Mouse (Mus musculus): ENCODE data around the gene Sox30. TPM values are rescaled to one million over a fixed set of nuclear protein-coding genes. Genes with fewer than 3 reads are reported as not detected.

Sox30 gene
- total and polyA plus RNA-seq, 2 experiments from 2014 or later, result 0.06 to 0.16 TPM

GRCm38 (mm10) chr11:46058916-46059315 lies 78.8 kb downstream of the Sox30 start:
- WGBS, result over 99% methylated on average over 4 of the region's 4 CpGs
- TF ChIP-seq CTCF (IDR thresholded peaks at IDR 0.05), result no peak

GRCm38 (mm10) chr11:46059887-46060650 lies 80.0 kb downstream of the Sox30 start:
- H3K9me3 ChIP-seq (ENCODE audit: low read length), result no peaks in the 10 kb centered on the region
- ATAC-seq (ENCODE audit: low FRiP score), result no peak
- H3K4me2 ChIP-seq (ENCODE audit: low read depth, low read length, poor library complexity, severe bottlenecking), result no peak overlapping the region
- TF ChIP-seq CTCF (IDR thresholded peaks at IDR 0.05), result peak; percentile 20; the same call in 1 of the 2 replicates
- H3K27me3 ChIP-seq (ENCODE audit: insufficient read depth, low read length), result no peaks in the 10 kb centered on the region; the same call in 1 of the 2 replicates
- no peak overlapping the region for H3K27ac ChIP-seq (ENCODE audit: low read depth, low read length)
- no peaks in the 10 kb centered on the region; the same call in 1 of the 2 replicates for H3K4me1 ChIP-seq (ENCODE audit: insufficient read depth, low read length)
- 0 out of 2 replicates have a peak, but pooled peaks cover 3% of the 10 kb centered on the region for H3K36me3 ChIP-seq (ENCODE audit: insufficient read depth, low read length)
- no peak for DNase-seq (ENCODE audit: low spot score)
- H3K9ac ChIP-seq (replicated peaks; ENCODE audit: low read length, poor library complexity, severe bottlenecking), result no peak overlapping the region
- no peak overlapping the region for H3K4me3 ChIP-seq (ENCODE audit: low read depth, low read length)
- 84% methylated on average over 8 of the region's 8 CpGs for WGBS

More at GRCm38 (mm10) chr11:46058916-46059315, 78.8 kb downstream of the Sox30 start:
- H3K36me3 ChIP-seq (ENCODE audit: insufficient read depth, low read length), result 0 out of 2 replicates have a peak, but pooled peaks cover 3% of the 10 kb centered on the region
- H3K27me3 ChIP-seq (ENCODE audit: insufficient read depth, low read length), result no peaks in the 10 kb centered on the region; the same call in 1 of the 2 replicates
- ATAC-seq (ENCODE audit: low FRiP score), result no peak
- H3K4me3 ChIP-seq (ENCODE audit: low read depth, low read length), result no peak overlapping the region
- H3K9me3 ChIP-seq (ENCODE audit: low read length), result no peaks in the 10 kb centered on the region
- H3K4me2 ChIP-seq (ENCODE audit: low read depth, low read length, poor library complexity, severe bottlenecking), result no peak overlapping the region
- H3K9ac ChIP-seq (replicated peaks; ENCODE audit: low read length, poor library complexity, severe bottlenecking), result no peak overlapping the region
- DNase-seq (ENCODE audit: low spot score), result no peak
- no peaks in the 10 kb centered on the region for H3K4me1 ChIP-seq (ENCODE audit: insufficient read depth, low read length)
- H3K27ac ChIP-seq (ENCODE audit: low read depth, low read length), result no peak overlapping the region

GRCm38 (mm10) chr11:46060651-46061020 lies 80.5 kb downstream of the Sox30 start:
- WGBS, result 82% methylated on average over 5 of the region's 5 CpGs

GRCm38 (mm10) chr11:46061776-46062445 lies 81.8 kb downstream of the Sox30 start:
- Histone ChIP-seq H3K27ac (ENCODE audit: low read depth, low read length) (no peak overlapping the region), H3K36me3 (ENCODE audit: insufficient read depth, low read length) (0 out of 2 replicates have a peak, but pooled peaks cover 3% of the 10 kb centered on the region), H3K27me3 (ENCODE audit: insufficient read depth, low read length) (no peaks in the 10 kb centered on the region; the same call in 1 of the 2 replicates), H3K4me3 (ENCODE audit: low read depth, low read length) (no peak overlapping the region), H3K9ac (replicated peaks; ENCODE audit: low read length, poor library complexity, severe bottlenecking) (no peak overlapping the region), H3K9me3 (ENCODE audit: low read length) (no peaks in the 10 kb centered on the region), H3K4me1 (ENCODE audit: insufficient read depth, low read length) (no peaks in the 10 kb centered on the region; the same call in 1 of the 2 replicates), H3K4me2 (ENCODE audit: low read depth, low read length, poor library complexity, severe bottlenecking) (no peak overlapping the region)
- no peak for DNase-seq (ENCODE audit: low spot score)
- ATAC-seq (ENCODE audit: low FRiP score), result no peak
- TF ChIP-seq CTCF (IDR thresholded peaks at IDR 0.05), result no peak
- WGBS, result 87% methylated on average over 6 of the region's 6 CpGs

More at GRCm38 (mm10) chr11:46060651-46061020, 80.5 kb downstream of the Sox30 start:
- 0 out of 2 replicates have a peak, but pooled peaks cover 3% of the 10 kb centered on the region for H3K36me3 ChIP-seq (ENCODE audit: insufficient read depth, low read length)
- no peaks in the 10 kb centered on the region; the same call in 1 of the 2 replicates for H3K27me3 ChIP-seq (ENCODE audit: insufficient read depth, low read length)
- DNase-seq (ENCODE audit: low spot score) (no peak), ATAC-seq (ENCODE audit: low FRiP score) (no peak)
- H3K4me1 ChIP-seq (ENCODE audit: insufficient read depth, low read length), result no peaks in the 10 kb centered on the region; the same call in 1 of the 2 replicates
- H3K9me3 ChIP-seq (ENCODE audit: low read length), result no peaks in the 10 kb centered on the region
- no peak overlapping the region for H3K27ac ChIP-seq (ENCODE audit: low read depth, low read length)
- H3K4me3 ChIP-seq (ENCODE audit: low read depth, low read length), result no peak overlapping the region
- no peak overlapping the region for H3K9ac ChIP-seq (replicated peaks; ENCODE audit: low read length, poor library complexity, severe bottlenecking)
- no peak overlapping the region for H3K4me2 ChIP-seq (ENCODE audit: low read depth, low read length, poor library complexity, severe bottlenecking)
- TF ChIP-seq CTCF (IDR thresholded peaks at IDR 0.05), result no peak

GRCm38 (mm10) chr11:46062569-46062968 lies 82.5 kb downstream of the Sox30 start:
- no peak overlapping the region for H3K27ac ChIP-seq (ENCODE audit: low read depth, low read length)
- DNase-seq (ENCODE audit: low spot score), result no peak
- WGBS, result 49% methylated on average over 4 of the region's 4 CpGs

More at GRCm38 (mm10) chr11:46062569-46062968, 82.5 kb downstream of the Sox30 start:
- Histone ChIP-seq H3K27me3 (ENCODE audit: insufficient read depth, low read length) (no peaks in the 10 kb centered on the region; the same call in 1 of the 2 replicates), H3K9me3 (ENCODE audit: low read length) (no peaks in the 10 kb centered on the region), H3K9ac (replicated peaks; ENCODE audit: low read length, poor library complexity, severe bottlenecking) (no peak overlapping the region), H3K4me1 (ENCODE audit: insufficient read depth, low read length) (no peaks in the 10 kb centered on the region; the same call in 1 of the 2 replicates), H3K4me2 (ENCODE audit: low read depth, low read length, poor library complexity, severe bottlenecking) (no peak overlapping the region), H3K36me3 (ENCODE audit: insufficient read depth, low read length) (0 out of 2 replicates have a peak, but pooled peaks cover 3% of the 10 kb centered on the region), H3K4me3 (ENCODE audit: low read depth, low read length) (no peak overlapping the region)
- no peak for ATAC-seq (ENCODE audit: low FRiP score)
- no peak for TF ChIP-seq CTCF (IDR thresholded peaks at IDR 0.05)

Measured in midbrain, postnatal 0 days (tissue).